Mouse (Mus musculus) lung, embryonic 14.5 days (tissue): ENCODE measurements around the gene 1810010H24Rik. TPM values are rescaled to one million over a fixed set of nuclear protein-coding genes. Genes with fewer than 3 reads are reported as not detected.

Experiments
- ATAC-seq: fragments of 200-750 bp; cut with Nextera tagmentation; 2 replicates; pipeline ENCODE4 v1.8.0; 2017; ENCODE audit warnings: mild to moderate bottlenecking, moderate TSS enrichment, moderate library complexity; ENCODE audit not compliant: insufficient read depth
- DNase-seq: peaks from one replicate; pipeline ENCODE4 v3.0.0-alpha.2; 2015
- H3K27ac ChIP-seq: fragments of 300-500 bp; sonication (generic); 2 replicates; pipeline ENCODE4 v1.5.1; 2014; ENCODE audit warnings: low read depth, mild to moderate bottlenecking, moderate library complexity
- H3K27me3 ChIP-seq: fragments of 300-500 bp; sonication (generic); 2 replicates; pipeline ENCODE4 v1.6.1; 2014; ENCODE audit warnings: low read length, control low read depth; ENCODE audit not compliant: insufficient read depth
- H3K36me3 ChIP-seq: fragments of 300-500 bp; sonication (generic); 2 replicates; pipeline ENCODE4 v1.6.1; 2014; ENCODE audit warnings: control low read depth; ENCODE audit not compliant: insufficient read depth
- H3K4me1 ChIP-seq: fragments of 300-500 bp; sonication (generic); 2 replicates; pipeline ENCODE4 v1.6.1; 2014; ENCODE audit warnings: antibody characterized with exemption, control low read depth; ENCODE audit not compliant: insufficient read depth
- H3K4me2 ChIP-seq: fragments of 300-500 bp; sonication (generic); 2 replicates; pipeline ENCODE4 v1.6.1; 2014; ENCODE audit warnings: mild to moderate bottlenecking
- H3K4me3 ChIP-seq: fragments of 300-500 bp; sonication (generic); 2 replicates; pipeline ENCODE4 v1.5.1; 2014; ENCODE audit warnings: low read depth, low read length
- H3K9ac ChIP-seq: fragments of 300-500 bp; sonication (generic); 2 replicates; pipeline ENCODE4 v1.6.1; 2014
- H3K9me3 ChIP-seq: fragments of 300-500 bp; sonication (generic); 2 replicates; pipeline ENCODE4 v1.6.1; 2016; ENCODE audit warnings: low read depth, low read length, control low read depth
- CTCF ChIP-seq: IDR thresholded peaks from 2 replicates; pipeline ENCODE4 v1.5.1; 2016; ENCODE audit warnings: antibody characterized with exemption, low read depth
- WGBS: fragments of 180-500 bp; shearing (Covaris S2); extraction: QIAGEN DNeasy Blood & Tissue Kit; methylation state at CpG from one replicate; pipeline ENCODE4 v1.1.7; 2014; 5-methylcytosine and 5-hydroxymethylcytosine counted together
- polyA plus RNA-seq: library from polyadenylated mRNA; unstranded; fragments of >200 nt; fragmentation: Nextera tagmentation; extraction: Ambion mirVana; gene quantifications from 2 replicates; pipeline ENCODE4 v1.2.1, GENCODE M21; 2014

Gene 1810010H24Rik
- polyA plus RNA-seq, 1 experiment from 2014 or later, result 5.1 TPM

DNA sequence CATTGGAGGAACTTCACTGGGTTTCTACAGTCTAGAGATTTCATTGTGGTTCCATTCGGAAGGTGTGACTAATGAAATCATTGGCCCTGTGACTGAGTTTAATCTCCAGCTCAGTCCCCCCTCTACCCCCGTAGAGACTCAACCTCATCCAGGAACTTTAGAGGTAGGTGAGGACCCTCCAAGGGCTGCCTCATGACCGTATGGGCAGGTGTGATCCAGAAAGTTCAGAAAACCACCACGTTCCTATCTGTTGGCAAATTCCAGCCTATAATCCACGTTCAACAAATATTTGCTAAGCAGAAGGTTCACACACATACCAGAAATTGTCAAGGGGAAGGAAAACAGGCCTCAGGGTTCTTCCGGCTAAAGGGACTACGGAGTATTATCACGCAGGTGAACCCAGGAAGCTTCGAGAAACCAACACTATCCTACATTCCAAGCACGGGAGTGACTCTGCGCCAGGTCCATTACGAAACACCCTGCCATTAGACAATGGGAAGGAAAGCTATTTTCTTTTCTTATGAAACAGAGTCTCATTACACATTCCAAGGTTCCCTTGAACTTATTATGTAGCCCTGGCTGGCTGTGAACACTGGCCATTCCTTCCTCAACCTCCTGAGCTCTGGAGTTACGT lies 3.3 kb upstream of the 1810010H24Rik start:
- TF ChIP-seq CTCF, result no peak
- Histone ChIP-seq H3K27me3 (no peaks in the 10 kb centered on the region), H3K27ac (peak overlapping the region; percentile 58), H3K4me2 (no peak overlapping the region), H3K36me3 (no peaks in the 10 kb centered on the region), H3K9ac (no peak overlapping the region), H3K9me3 (no peaks in the 10 kb centered on the region), H3K4me3 (no peak overlapping the region), H3K4me1 (no peaks in the 10 kb centered on the region)
- DNase-seq (no peak), ATAC-seq (no peak)
- WGBS, result 67% methylated on average over 13 of the region's 13 CpGs

DNA sequence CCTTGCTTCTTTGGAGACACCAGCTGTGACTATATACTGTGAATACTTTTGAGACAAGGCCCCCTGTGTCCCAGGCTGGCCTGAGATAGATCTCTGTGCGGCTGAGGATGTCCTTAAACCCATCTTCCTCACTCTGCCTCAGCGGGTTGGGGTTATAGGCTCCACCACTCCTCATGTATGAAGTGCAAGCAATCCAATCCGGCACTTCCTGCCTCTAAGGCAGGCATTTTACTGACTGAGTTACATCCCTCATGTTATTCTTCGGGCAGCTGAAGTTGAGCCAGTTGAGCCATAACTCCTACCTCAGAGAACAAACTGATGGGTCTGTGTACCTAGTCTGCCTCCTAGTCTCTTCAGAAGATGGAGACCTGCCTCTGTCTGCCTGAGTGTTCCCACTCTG lies 1.1 kb upstream of the 1810010H24Rik start:
- H3K4me3 ChIP-seq, result no peak overlapping the region
- 45% methylated on average over 4 of the region's 4 CpGs for WGBS
- TF ChIP-seq CTCF, result no peak
- H3K9ac ChIP-seq, result no peak overlapping the region
- H3K4me1 ChIP-seq, result no peaks in the 10 kb centered on the region
- H3K4me2 ChIP-seq, result peak overlapping the region; percentile 94
- H3K9me3 ChIP-seq, result no peaks in the 10 kb centered on the region
- ATAC-seq (no peak), DNase-seq (no peak)
- no peaks in the 10 kb centered on the region for H3K36me3 ChIP-seq
- no peak overlapping the region for H3K27ac ChIP-seq
- no peaks in the 10 kb centered on the region for H3K27me3 ChIP-seq

DNA sequence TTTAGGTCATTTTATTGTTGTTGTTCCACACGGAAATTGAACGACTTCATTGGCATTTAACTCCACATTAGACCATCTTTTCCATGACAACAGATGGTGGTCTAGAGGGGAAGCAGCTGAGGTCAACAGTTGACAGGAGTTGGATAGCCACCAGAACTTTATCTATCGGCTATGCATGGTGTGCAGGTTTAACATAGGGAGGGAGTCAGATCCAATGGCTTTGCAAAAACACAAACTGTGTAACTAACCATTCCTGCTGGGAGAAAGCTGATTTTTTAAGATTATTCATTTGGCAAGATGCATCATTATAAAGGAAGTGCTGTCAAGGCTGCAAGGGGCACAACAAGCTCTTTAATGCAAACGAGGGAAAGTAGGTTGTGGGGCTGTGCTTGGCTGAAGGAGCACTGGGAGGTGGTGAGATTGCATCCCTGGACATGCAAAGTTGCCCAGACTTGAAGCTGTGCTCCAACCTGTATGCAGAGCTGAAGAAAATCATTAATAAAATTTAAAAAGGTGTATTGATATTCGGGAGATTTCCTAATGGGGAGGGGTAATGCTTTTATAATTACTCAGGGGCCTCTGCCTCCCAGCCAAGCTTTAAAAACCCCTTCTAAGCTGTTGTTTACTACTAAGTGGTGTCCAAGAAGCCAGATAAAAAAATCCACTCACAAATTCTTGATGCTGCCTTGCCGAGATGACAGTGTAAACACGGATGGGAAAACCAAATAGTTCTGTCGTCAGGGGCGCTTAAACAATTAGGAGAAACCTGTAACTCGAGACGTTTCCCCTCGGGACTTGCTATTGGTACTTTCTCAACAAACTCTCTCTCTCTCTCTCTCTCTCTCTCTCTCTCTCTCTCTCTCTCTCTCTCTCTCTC lies 1.3 kb downstream of the 1810010H24Rik start:
- Histone ChIP-seq H3K27ac (no peak overlapping the region), H3K4me2 (peak overlapping the region; percentile 94), H3K4me1 (no peaks in the 10 kb centered on the region), H3K27me3 (no peaks in the 10 kb centered on the region), H3K4me3 (peak overlapping the region; percentile 60), H3K9me3 (no peaks in the 10 kb centered on the region), H3K9ac (peak overlapping the region; percentile 65), H3K36me3 (no peaks in the 10 kb centered on the region)
- no peak for TF ChIP-seq CTCF
- 5% methylated on average over 12 of the region's 12 CpGs for WGBS
- no peak for ATAC-seq
- DNase-seq, result peak; percentile 63

DNA sequence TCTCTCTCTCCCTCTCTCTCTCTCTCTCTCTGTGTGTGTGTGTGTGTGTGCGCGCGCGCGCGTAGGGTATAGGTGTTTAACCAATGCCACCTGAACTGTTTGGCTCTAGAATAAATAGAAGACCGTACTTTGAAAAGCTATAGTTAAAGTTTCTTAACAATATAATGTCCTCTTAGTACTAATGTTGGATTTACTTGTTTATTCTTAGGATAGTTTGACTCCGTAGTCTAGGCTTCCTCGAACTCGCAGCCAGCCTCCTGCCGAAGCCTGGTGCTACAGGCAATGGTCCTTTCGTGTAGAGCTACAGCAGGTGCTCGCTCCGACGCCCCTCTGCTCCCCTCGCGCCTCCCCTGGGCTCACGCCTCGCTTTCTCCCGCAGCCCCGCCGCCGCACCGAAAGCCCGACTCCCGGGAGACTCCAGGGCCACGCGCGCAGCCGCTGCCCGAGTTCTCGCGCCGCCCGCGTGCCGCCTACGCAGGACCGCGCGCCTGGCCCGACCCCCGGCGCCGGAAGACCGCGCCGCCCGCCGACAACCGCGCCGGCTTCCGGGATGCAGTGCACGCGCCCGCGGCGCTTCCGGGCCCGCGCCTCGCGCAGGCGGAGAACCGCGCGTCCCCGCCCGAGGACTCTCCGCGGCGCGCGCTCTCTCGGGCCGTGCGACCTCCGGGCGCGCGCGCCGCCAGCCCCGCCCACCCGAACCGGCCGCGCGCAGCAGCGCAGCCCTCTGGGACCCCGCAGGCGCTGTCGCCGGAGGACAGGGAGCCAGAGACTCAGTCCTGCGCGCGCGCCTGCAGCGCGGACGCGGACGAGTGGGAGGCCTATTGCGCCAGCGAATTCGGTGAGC lies 2.2 kb downstream of the 1810010H24Rik start:
- peak; percentile 92 for ATAC-seq
- WGBS, result under 1% methylated on average over 102 of the region's 107 CpGs
- H3K4me1 ChIP-seq, result no peaks in the 10 kb centered on the region

DNA sequence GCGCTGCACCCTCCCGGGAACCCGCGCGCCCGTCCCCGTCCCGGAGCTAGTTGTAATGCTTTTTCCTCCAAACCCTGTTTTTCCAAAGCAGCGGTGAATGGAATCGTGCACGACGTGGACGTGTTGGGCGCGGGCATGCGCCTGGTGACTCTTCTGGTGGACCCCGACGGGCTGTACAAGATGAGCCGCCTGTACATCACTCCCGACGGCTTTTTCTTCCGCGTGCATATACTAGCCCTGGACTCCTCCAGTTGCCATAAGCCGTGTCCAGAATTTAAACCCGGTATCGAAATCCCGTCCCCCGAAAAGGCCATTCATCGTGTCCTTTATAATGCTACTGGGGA lies 2.8 kb downstream of the 1810010H24Rik start:
- H3K4me2 ChIP-seq, result peak overlapping the region; percentile 94
- no peaks in the 10 kb centered on the region for H3K36me3 ChIP-seq
- H3K27me3 ChIP-seq, result no peaks in the 10 kb centered on the region
- WGBS, result 3% methylated on average over 29 of the region's 29 CpGs
- no peaks in the 10 kb centered on the region for H3K4me1 ChIP-seq
- H3K27ac ChIP-seq, result peak overlapping the region; percentile 73
- no peaks in the 10 kb centered on the region for H3K9me3 ChIP-seq
- H3K4me3 ChIP-seq, result peak overlapping the region; percentile 60
- no peak for DNase-seq
- TF ChIP-seq CTCF, result no peak
- peak; percentile 64 for ATAC-seq
- peak overlapping the region; percentile 63 for H3K9ac ChIP-seq

More for the DNA sequence above, 2.2 kb downstream of the 1810010H24Rik start:
- peak overlapping the region; percentile 63 for H3K9ac ChIP-seq
- no peaks in the 10 kb centered on the region for H3K9me3 ChIP-seq
- peak overlapping the region; percentile 94 for H3K4me2 ChIP-seq
- H3K36me3 ChIP-seq, result no peaks in the 10 kb centered on the region
- no peaks in the 10 kb centered on the region for H3K27me3 ChIP-seq
- TF ChIP-seq CTCF, result no peak
- peak overlapping the region; percentile 79 for H3K27ac ChIP-seq
- H3K4me3 ChIP-seq, result peak overlapping the region; percentile 60
- peak; percentile 97 for DNase-seq

DNA sequence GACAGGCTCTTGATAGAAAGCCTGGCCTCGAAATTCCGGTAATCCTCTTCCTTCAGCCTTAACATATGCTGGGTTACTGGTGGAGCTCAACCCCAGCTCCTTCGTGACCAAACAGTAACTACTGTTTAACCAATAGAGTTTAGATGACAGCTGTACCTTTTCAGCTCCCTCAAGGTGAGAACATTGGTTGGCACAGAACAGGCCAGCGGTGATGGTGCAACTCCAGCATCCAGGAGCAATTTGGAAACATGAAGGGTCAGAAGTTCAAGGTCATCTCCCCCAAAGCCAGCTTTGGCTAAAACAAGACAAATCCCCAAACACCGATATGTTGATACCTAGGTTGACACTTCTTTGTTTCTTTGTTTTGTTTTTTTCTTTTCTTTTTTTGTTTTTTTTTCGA lies 3.3 kb downstream of the 1810010H24Rik start:
- 56% methylated on average over 6 of the region's 6 CpGs for WGBS
- peak overlapping the region; percentile 94 for H3K4me2 ChIP-seq
- ATAC-seq (no peak), DNase-seq (no peak)
- H3K27me3 ChIP-seq, result no peaks in the 10 kb centered on the region
- H3K9me3 ChIP-seq, result no peaks in the 10 kb centered on the region
- no peaks in the 10 kb centered on the region for H3K4me1 ChIP-seq
- TF ChIP-seq CTCF, result no peak
- peak overlapping the region; percentile 60 for H3K4me3 ChIP-seq
- no peak overlapping the region for H3K27ac ChIP-seq
- peak overlapping the region; percentile 63 for H3K9ac ChIP-seq
- H3K36me3 ChIP-seq, result no peaks in the 10 kb centered on the region
